Mouse (Mus musculus): ENCODE measurements around the gene Ankrd44. TPM values are rescaled to one million over a fixed set of nuclear protein-coding genes. Genes with fewer than 3 reads are reported as not detected.
"Not testable (repeated sequence)": the region's sequence is repeated elsewhere in the genome, so short reads cannot be mapped to it uniquely, and the experiment has no call there.

The Ankrd44 gene
- total RNA-seq (2021) = 10 to 100 TPM; 19.9 to 23.5 TPM
- long read RNA-seq, experiment 1, full-length matches to known transcripts = 1 of 6 reads
- long read RNA-seq, experiment 1, partial matches to known transcripts = 0 of 6 reads
- long read RNA-seq, experiment 1, other reads (novel, unspliced or antisense) = 5 of 6 reads
- long read RNA-seq, experiment 2, full-length matches to known transcripts = 3 of 9 reads
- long read RNA-seq, experiment 2, partial matches to known transcripts = 1 of 9 reads
- long read RNA-seq, experiment 2, other reads (novel, unspliced or antisense) = 5 of 9 reads

DNA sequence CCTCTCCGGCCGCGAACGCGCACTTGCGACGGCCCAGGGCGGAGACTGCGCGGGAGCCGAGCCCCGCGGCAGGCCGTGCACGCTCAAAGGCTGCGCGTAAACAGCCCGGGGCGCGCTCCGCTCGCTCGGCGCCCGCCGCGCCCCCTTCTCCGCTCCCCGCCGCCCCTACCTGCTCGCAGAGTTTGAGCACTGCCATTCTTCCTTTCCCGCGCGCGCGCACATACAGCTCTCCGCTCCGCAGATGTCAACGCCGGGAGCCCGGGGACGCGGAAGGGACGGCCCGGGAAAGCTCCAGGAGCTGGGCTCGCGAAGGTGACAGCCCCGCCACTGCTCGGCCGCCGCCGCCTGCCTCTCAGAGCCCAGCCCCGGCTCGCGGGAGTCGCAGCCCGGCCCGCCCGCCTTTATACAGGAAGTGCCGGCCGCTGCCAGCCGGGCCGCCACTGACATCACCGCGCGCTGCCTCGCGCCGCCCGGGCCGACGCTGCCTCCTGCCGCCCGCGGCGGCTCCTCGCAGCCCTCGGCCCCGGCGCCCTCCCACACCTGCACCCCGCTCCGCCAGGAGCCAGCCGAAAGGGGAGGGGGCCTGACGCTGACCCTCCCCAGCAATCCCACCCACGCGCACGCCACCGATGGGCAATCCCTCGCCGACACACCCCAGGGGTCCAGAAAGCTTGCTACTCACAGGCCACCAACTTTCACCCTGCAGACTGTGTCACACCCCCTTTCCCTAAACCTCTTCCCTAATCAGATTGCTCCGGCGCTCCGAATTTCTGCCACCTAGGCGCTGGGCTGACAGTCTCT lies at the start of gene Ankrd44:
Ankrd44 (minus strand) TSS at position 417 of the 801 bp plus-strand sequence.
- Histone ChIP-seq H3K4me3 (peak within 1 kb of the TSS; percentile 94), H3K27ac (peak within 1 kb of the TSS; percentile 84)
- DNase-seq (ENCODE audit: extremely low spot score in 1 of 2, low spot score in 2 of 2) = peak; percentile 76 to 80
- intact Hi-C loops (cut with DNase I) = loop anchor here (2.0 to 5.0 kb wide), 3 partner anchors 93 to 259 kb away; no protein-coding TSS in a partner anchor
- peak; percentile 62 for TF ChIP-seq CTCF (IDR thresholded peaks at IDR 0.05)

DNA sequence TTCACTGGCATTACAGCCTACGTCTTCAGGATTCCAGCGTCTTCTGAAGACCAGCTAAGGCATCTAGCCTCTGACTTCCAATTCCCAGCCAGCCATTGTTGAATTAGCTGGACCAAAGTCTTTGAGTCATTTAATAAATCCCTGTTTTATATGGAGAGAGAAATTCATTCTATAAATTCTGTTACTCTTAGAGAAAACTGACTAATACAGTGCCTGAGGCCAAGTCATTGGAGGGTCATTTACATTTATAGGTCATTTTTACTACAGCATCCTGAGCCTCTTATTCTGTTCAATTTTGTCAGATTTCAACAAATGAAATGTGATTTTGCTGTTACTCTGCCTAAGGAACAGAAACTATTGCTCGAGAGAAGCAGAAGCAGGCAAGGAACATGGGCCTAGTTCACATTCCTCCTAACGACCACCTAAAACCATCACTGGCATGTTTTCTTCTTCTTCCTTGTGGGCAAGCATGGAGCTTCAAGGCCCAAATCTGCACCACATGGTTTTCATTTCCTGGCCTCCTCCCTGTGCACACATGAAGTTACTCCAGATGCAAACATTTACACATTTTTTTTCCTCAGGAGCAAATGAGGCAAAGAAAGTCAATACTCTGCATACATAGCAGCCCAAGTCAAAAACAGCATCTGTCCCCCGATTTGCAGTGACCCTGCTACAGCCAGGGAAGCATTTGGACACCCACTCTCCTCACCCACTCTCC lies 45.7 kb upstream of the Ankrd44 start:
- TF ChIP-seq CTCF (IDR thresholded peaks at IDR 0.05) = no peak
- Histone ChIP-seq H3K27ac (no peak overlapping the region), H3K4me3 (no peak overlapping the region)
- no peak for DNase-seq (ENCODE audit: extremely low spot score in 1 of 2, low spot score in 2 of 2)
- intact Hi-C loops (cut with DNase I) = no loop called here

GRCm38 (mm10) chr1:54966858-54967257 lies 40.7 kb upstream of the Ankrd44 start:
- Histone ChIP-seq H3K27ac (no peak overlapping the region), H3K4me3 (no peak overlapping the region)
- intact Hi-C loops (cut with DNase I) = no loop called here
- DNase-seq (ENCODE audit: extremely low spot score in 1 of 2, low spot score in 2 of 2) = no peak
- TF ChIP-seq CTCF (IDR thresholded peaks at IDR 0.05) = no peak

GRCm38 (mm10) chr1:54965159-54965995 lies 39.2 kb upstream of the Ankrd44 start:
- no peak for DNase-seq (ENCODE audit: extremely low spot score in 1 of 2, low spot score in 2 of 2)
- intact Hi-C loops (cut with DNase I) = no loop called here
- H3K27ac ChIP-seq = no peak overlapping the region
- TF ChIP-seq CTCF (IDR thresholded peaks at IDR 0.05) = no peak
- H3K4me3 ChIP-seq = no peak overlapping the region

GRCm38 (mm10) chr1:54961724-54962123 lies 35.5 kb upstream of the Ankrd44 start:
- no peak for DNase-seq (ENCODE audit: extremely low spot score in 1 of 2, low spot score in 2 of 2)
- TF ChIP-seq CTCF (IDR thresholded peaks at IDR 0.05) = no peak
- Histone ChIP-seq H3K4me3 (no peak overlapping the region), H3K27ac (no peak overlapping the region)
- intact Hi-C loops (cut with DNase I) = no loop called here

- no peak for TF ChIP-seq CTCF (IDR thresholded peaks at IDR 0.05)
- intact Hi-C loops (cut with DNase I) = no loop called here
Measured at GRCm38 (mm10) chr1:54960613-54961165, 34.5 kb upstream of the Ankrd44 start.

DNA sequence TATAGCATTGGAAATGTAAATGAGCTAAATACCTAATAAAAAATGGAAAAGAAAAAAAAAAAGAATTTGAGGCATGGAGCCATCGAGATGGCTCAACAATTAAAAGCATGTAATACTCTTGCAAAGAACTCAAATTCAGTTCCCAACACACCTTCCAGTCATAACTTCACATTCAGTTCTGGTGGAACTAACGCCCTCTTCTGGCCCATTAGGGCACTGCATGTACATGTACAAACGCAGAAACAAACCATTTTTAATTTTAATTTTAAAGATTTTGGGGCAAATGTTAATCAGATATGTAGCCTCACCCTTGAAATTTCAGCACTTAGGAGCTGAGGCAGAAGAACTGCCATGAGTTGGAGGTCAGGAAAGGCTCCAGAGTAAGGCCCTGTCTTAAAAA lies 32.3 kb upstream of the Ankrd44 start:
- H3K27ac ChIP-seq = no peak overlapping the region
- no peak overlapping the region for H3K4me3 ChIP-seq
- DNase-seq (ENCODE audit: extremely low spot score in 1 of 2, low spot score in 2 of 2) = no peak
- intact Hi-C loops (cut with DNase I) = no loop called here
- peak; percentile 38 for TF ChIP-seq CTCF (IDR thresholded peaks at IDR 0.05)

More at GRCm38 (mm10) chr1:54960613-54961165, 34.5 kb upstream of the Ankrd44 start:
- Histone ChIP-seq H3K4me3 (no peak overlapping the region), H3K27ac (no peak overlapping the region)
- no peak for DNase-seq (ENCODE audit: extremely low spot score in 1 of 2, low spot score in 2 of 2)

GRCm38 (mm10) chr1:54956995-54957394 lies 30.8 kb upstream of the Ankrd44 start:
- intact Hi-C loops (cut with DNase I); H3K27ac ChIP-seq; H3K4me3 ChIP-seq; DNase-seq (ENCODE audit: extremely low spot score in 1 of 2, low spot score in 2 of 2): not testable (repeated sequence)

- TF ChIP-seq CTCF (IDR thresholded peaks at IDR 0.05) = no peak
- intact Hi-C loops (cut with DNase I) = no loop called here
- DNase-seq (ENCODE audit: extremely low spot score in 1 of 2, low spot score in 2 of 2) = no peak
- Histone ChIP-seq H3K4me3 (no peak overlapping the region), H3K27ac (no peak overlapping the region)
Measured at GRCm38 (mm10) chr1:54954856-54955255, 28.7 kb upstream of the Ankrd44 start.

DNA sequence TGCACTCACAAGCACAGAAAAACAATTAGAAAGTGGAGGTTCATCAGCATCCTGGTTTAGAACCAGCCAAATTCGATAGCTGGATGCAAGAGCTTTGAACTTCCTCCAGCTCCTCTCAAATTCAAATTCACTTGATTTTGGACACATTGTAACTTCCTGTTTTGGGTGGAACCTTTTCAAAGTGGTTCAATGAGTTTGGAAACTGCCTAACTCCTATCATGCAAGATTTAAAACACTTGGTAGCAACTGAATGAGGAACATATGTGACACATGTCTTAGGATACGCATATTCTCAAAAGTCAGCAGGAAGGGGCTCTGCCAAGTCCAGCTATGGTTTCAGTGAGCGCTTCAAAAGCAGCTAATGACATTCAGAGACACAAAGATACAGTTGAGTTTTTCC lies 18.5 kb upstream of the Ankrd44 start:
- no peak for DNase-seq (ENCODE audit: extremely low spot score in 1 of 2, low spot score in 2 of 2)
- TF ChIP-seq CTCF (IDR thresholded peaks at IDR 0.05) = no peak
- Histone ChIP-seq H3K4me3 (no peak overlapping the region), H3K27ac (no peak overlapping the region)
- intact Hi-C loops (cut with DNase I) = no loop called here

DNA sequence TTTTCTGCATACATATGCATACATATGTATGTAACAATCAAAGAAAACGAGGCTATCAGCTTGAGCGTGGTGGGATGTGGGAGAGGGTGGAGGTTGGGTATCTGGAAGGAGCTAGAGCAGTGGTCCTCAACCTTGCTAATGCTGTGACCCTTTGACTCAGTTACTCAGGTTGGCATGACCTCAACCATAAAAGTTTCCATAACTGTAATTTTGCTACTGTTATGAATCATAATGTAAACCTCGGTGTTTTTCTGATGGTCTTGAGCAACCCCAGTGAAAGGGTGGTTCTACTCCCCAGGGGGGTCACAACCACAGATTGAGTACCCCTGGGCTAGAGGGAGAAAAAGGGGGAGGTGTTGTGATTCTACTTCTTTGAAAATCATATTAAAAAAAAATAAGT lies 9.3 kb upstream of the Ankrd44 start:
- TF ChIP-seq CTCF (IDR thresholded peaks at IDR 0.05) = no peak
- Histone ChIP-seq H3K27ac (no peak overlapping the region), H3K4me3 (no peak overlapping the region)
- DNase-seq (ENCODE audit: extremely low spot score in 1 of 2, low spot score in 2 of 2) = no peak
- intact Hi-C loops (cut with DNase I) = no loop called here
